Mouse (Mus musculus): Measurements from ENCODE around the gene Lhfpl4.

Gene Lhfpl4

GRCm38 (mm10) chr6:113168316-113168975 is 26.7 kb downstream of the Lhfpl4 start:
- in situ Hi-C loops (cut with MseI, MboI), result no loop called here

DNA sequence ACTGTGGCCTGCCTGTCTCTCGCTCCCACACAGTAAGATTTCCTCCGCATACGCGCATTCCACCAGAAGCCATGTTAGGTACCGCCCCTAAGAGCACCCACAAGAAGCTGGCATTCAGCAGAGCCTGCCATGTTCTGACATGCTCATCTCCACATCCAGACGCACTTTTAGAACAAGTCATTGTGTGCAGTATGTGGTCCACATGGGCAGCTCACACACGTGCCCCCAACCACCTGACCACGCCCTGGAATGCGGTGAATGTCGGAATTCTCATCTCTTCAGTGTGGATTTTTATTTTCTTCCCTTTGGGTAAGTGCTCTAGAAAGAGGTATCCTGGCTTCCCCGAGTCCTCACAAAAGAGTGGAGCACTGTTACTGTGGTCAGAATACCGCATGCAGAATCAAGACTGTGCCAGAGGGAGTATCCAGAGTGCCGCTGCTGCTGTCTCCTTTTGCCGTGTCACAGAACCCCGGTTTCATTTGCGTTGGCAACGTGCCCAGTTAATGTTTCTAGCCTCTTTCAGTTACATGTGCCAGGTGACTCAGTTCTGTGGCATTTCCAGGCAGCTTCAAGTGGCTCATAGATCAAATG is 28.4 kb downstream of the Lhfpl4 start:
- in situ Hi-C loops (cut with MseI, MboI), result no loop called here

DNA sequence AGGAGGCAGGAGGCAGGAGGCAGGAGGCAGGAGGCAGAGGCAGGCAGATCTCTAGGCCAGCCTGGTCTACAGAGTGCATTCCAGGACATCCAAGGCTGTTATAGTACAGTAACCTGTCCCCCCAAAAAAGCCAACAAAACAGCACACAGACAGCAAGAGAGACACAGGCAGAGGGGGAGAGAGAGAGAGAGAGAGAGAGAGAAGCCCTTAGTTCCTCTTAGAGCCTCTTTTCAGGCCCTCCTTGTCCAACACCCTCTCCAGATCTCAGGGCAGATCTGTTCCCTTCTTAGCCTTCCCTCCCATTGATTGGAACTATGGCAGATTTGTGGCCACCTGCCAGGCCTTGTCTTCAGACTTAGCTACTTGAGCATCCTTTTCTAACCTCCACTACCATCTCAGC is 31.7 kb downstream of the Lhfpl4 start:
- in situ Hi-C loops (cut with MseI, MboI), result no loop called here

DNA sequence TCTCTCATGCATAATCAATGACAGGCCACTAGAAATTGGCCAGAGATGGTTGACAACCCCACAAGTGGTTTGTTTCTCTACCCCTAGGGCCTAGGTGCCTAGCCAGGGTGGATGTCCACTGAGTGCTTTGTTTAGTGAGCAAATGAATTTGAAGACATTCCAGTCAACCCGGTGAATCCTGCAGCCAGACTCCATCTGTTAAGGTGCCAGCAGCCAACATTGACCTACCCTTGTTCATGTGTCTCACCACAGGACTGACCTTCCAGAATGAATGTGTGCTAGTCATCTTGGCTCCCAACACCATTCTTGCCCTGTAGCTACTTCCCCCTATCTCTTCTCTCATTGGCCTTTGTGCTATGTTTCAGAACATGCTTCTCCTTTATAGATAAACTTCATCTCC is 33.2 kb downstream of the Lhfpl4 start:
- in situ Hi-C loops (cut with MseI, MboI), result no loop called here

DNA sequence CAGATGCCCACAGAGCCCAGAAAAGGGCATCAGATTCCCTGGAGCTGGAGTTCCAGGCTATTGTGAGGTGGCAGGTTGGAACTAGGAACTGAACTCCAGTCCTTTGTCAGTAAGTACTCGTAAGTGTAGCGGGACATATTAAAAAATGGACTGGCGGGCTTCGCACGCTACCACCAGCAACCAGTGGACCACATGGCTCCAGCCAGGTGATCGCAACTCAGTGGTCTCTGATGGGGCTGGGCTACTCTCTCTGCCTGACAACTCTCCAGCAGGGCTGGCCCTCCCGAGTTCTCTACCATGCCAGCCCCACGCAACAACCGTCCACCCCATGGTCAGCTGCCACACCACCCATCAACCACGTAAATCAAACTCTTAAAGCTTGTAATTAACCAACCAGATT is 35.1 kb downstream of the Lhfpl4 start:
- in situ Hi-C loops (cut with MseI, MboI), result no loop called here

- in situ Hi-C loops (cut with MseI, MboI), result no loop called here
Observed at GRCm38 (mm10) chr6:113156064-113156463, 39.1 kb downstream of the Lhfpl4 start.

- in situ Hi-C loops (cut with MseI, MboI), result no loop called here
Observed at GRCm38 (mm10) chr6:113154886-113155285, 40.3 kb downstream of the Lhfpl4 start.

- in situ Hi-C loops (cut with MseI, MboI), result no loop called here
Observed at GRCm38 (mm10) chr6:113154071-113154470, 41.1 kb downstream of the Lhfpl4 start.

- in situ Hi-C loops (cut with MseI, MboI), result no loop called here
Observed at GRCm38 (mm10) chr6:113145249-113145648, 49.9 kb downstream of the Lhfpl4 start.

GRCm38 (mm10) chr6:113144764-113145163 is 50.4 kb downstream of the Lhfpl4 start:
- in situ Hi-C loops (cut with MseI, MboI), result no loop called here

DNA sequence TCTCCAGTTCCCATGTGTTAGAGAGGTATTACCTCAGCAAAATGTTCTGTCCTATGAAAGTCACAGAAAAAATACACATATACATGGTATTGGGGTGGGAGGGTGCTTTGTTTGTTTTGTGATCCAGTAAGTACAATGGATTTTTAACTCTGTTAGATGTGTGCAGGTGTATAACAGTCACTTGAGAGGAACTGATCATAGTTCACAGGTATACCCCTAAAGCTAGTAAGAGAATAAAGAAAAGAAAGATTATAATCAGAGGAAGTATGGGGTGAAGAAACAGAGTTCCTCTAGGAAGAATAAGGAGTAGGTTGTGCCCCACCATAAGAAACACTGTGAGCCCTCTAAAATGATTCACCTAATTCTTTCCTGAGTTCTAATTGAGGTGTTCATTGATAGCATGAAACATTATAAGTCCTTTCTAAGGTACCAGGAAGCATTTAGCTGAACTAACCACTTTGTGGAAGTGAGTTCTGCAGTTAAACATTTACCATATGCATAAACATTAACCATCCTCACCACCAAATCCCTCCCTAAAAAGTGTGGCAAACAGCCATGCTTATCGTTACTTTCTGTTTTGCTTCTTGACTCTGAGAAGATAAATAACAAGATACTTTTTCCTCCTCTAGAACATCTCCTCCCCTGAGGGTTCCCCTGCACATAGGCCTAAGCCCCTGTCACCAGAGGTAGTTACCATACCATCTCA is 53.6 kb downstream of the Lhfpl4 start:
- in situ Hi-C loops (cut with MseI, MboI), result no loop called here

DNA sequence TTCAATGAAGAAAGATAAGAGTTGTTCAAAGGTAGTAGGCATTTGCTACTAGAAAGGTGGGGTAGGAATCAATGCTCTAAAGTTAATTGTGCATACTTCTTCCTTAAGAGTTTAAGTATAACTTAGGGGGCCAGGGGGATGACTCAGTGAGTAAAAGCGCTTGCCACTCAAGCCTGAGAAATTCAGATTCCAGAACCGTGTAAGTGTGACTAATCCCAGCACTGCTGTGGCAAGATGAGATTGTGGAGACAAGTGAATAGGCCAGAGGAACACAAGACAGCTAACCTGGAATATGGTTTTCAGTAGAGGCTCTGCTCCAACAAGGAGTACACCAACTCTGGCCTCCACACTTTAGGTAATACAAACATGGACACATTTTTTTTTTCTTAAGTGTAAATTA is 61.8 kb downstream of the Lhfpl4 start:
- in situ Hi-C loops (cut with MseI, MboI), result no loop called here

DNA sequence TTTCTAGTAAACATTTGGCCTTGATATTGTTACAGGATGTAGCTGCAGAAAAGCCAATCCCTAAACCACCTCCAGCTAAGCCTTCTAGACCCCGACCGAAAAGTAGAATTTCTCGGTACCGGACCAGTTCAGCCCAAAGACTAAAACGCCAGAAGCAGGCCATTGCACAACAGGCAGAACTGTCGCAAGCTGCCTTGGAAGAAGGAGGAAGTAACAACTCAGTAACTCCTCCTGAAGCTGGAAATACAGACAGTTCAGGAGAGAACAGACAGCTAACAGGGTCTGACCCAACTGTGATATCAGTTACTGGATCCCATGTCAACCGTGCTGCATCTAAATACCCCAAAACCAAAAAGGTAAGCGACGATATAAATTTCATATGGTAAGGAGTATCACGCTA is 74.4 kb downstream of the Lhfpl4 start:
- in situ Hi-C loops (cut with MseI, MboI), result no loop called here

All from mouse trophoblast stem cell (cell line).